Mouse (Mus musculus): Measurements from ENCODE around the gene Foxo4. TPM values are rescaled to one million over a fixed set of nuclear protein-coding genes. Genes with fewer than 3 reads are reported as not detected.
A peak's percentile ranks its signal among the peaks of the same experiment; 100 is the strongest.

The Foxo4 gene
- total RNA-seq (2021): 10 to 100 TPM; 32.3 to 36.8 TPM
- long read RNA-seq, experiment 1, partial matches to known transcripts: 5 of 5 reads
- long read RNA-seq, experiment 1, other reads (novel, unspliced or antisense): 0 of 5 reads
- long read RNA-seq, experiment 2, partial matches to known transcripts: 0 of 3 reads
- long read RNA-seq, experiment 2, other reads (novel, unspliced or antisense): 3 of 3 reads

DNA sequence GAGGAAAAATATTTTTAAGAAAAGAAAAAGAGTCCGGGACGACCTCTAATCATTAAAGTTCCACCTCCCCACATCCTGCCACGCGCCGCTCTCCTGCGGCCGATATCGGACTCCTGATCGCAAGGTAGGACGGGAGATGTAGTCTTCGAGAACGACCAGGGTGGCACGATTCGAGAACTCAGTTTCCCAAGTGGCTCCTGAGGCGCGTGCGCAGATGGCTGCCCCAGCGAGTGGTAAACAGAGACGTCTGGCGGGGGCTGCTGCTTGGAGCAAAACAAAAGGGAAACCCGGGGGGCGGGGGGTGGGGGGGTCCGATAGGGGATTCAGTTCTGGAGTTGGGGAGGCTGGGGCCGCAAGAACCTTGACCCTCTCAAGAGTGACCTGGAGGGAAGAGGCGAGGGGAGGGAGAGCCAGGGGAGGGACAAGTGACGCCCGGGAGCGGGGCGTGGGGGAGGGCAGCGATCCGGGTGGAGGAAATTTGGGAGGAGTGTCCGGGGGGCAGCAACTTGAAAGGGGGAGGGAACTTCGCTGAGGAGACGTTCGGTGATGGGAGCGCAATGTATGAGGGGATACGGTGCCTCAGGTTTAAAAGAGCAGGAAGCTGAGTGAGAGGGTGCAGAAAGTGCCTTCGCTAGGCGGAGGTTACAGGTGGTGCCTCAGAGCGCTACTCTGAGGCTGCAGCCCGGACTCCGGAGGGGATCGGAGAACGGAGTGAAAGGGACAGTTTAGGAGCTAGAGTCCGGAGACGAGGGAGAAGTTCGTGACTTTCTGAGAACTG, at the start of gene Foxo4:
Foxo4 (plus strand) TSS at position 577 of the 778 bp plus-strand sequence.
- DNase-seq (ENCODE audit: low spot score in 2 of 2): peak; percentile 44 to 66

- DNase-seq (ENCODE audit: low spot score in 2 of 2): peak; percentile 56 to 58
Observed at GRCm38 (mm10) chrX:101221834-101222795, 32.2 kb upstream of the Foxo4 start, which contains the start of gene Snx12. Gene Snx12 (minus strand): TSS chrX:101222563.

- no peak for DNase-seq (ENCODE audit: low spot score in 2 of 2)
Observed at GRCm38 (mm10) chrX:101222796-101223162, 31.5 kb upstream of the Foxo4 start.

- no peak for DNase-seq (ENCODE audit: low spot score in 2 of 2)
Observed at GRCm38 (mm10) chrX:101245011-101245410, 9.3 kb upstream of the Foxo4 start.

DNA sequence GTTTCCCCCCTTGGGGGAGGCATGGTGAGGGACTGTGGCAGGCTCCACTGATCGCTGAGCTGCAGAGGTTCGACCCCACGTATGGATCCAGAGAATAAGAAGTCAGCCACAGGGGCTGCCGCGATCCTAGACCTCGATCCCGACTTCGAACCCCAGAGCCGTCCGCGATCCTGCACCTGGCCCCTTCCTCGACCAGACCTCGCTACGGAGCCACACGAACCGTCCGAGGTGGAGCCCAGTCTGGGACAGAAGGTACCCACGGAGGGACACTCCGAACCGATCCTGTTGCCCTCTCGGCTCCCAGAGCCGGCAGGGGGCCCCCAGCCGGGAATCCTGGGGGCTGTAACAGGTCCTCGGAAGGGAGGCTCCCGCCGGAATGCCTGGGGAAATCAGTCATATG, 412 bp downstream of the Foxo4 start:
- DNase-seq (ENCODE audit: low spot score in 2 of 2): no peak

DNA sequence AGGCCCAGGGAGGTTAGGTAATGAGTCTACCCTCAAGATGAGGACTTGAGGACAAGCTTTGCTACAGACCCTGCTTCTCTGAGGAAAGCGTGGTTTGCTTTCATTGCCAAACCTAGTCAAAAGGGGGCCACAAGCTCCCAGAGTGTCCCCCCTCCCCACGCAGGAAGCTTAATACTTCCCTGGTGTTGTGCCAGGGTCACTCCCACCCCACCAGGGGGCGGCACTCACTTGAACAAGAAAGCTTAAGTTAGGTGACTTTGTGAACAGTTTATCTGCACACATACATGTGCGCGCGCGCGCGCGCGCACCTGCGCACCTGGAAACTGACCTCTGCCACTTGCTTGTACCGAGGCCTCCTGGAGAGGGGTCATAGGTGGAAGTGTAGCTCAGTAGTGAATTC, 2.3 kb downstream of the Foxo4 start:
- DNase-seq (ENCODE audit: low spot score in 2 of 2): no peak

- no peak for DNase-seq (ENCODE audit: low spot score in 2 of 2)
Observed at GRCm38 (mm10) chrX:101260441-101261325, 6.4 kb downstream of the Foxo4 start.

- no peak for DNase-seq (ENCODE audit: low spot score in 2 of 2)
Observed at GRCm38 (mm10) chrX:101263892-101264291, 9.6 kb downstream of the Foxo4 start, which contains the start of gene Gm614. Gene Gm614 (minus strand): TSS chrX:101263992.

DNA sequence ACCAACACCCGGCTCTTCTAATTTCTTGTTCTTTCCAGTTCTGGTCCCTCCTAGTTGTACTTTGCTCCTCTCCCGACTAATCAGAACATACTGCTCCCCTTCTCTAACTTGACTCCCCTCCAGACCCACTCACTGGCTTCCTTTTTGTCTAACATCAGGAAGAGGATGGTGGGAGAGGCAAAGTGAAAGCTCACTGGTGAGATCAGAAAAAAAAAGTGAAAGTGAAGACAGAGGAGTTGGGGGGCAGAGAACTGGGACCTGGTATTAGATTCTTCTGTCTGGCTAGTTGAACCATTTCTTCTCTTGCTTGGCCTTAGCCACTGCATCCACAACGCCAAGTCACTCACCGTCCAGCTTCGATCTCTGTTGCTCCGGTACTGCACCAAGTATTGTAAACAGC, 12.3 kb downstream of the Foxo4 start:
- no peak for DNase-seq (ENCODE audit: low spot score in 2 of 2)

GRCm38 (mm10) chrX:101268025-101268754, 13.9 kb downstream of the Foxo4 start, which contains the start of gene Il2rg:
Gene Il2rg (minus strand): TSS chrX:101268255.
- no peak for DNase-seq (ENCODE audit: low spot score in 2 of 2)

DNA sequence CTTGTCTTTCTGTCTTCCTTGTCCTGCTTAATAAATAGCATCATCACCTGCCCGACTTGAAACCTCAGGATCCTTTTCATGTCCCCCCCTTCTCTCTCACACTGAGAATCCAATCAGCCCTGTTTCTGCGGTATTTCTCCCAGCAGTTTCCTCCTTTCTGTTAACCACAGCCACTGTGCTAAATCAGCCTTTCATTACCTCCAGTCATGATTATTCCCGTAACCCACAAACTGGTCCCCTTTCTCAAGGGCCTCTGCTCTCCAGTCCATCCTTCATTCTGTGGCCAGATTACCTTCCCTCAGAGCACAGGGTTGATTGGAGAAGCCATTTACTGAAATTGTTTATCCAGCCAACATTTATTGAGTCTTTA, 14.4 kb downstream of the Foxo4 start, which contains the start of gene Gm20489:
Gm20489 (minus strand) TSS at position 269 of the 370 bp plus-strand sequence.
- no peak for DNase-seq (ENCODE audit: low spot score in 2 of 2)

DNA sequence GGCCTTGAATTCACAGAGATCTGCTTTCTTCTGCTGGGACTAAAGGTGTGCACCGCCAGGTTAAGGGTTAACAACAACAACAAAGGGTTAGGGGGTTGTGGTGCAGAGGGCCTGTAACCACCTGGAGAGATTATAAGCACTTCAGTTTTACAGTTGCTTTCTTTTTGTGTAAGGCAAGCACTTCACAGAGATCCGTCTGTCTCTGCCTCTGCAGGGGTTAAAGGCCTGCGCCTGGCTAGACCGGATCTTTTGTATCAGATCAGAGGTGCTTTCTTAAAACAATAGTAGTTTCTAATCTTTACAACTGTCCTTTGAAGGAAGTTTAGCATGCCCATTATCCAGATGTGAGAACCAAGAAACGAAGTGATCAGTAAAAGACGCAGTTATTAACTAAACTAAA, 19.1 kb downstream of the Foxo4 start:
- no peak for DNase-seq (ENCODE audit: low spot score in 2 of 2)

DNA sequence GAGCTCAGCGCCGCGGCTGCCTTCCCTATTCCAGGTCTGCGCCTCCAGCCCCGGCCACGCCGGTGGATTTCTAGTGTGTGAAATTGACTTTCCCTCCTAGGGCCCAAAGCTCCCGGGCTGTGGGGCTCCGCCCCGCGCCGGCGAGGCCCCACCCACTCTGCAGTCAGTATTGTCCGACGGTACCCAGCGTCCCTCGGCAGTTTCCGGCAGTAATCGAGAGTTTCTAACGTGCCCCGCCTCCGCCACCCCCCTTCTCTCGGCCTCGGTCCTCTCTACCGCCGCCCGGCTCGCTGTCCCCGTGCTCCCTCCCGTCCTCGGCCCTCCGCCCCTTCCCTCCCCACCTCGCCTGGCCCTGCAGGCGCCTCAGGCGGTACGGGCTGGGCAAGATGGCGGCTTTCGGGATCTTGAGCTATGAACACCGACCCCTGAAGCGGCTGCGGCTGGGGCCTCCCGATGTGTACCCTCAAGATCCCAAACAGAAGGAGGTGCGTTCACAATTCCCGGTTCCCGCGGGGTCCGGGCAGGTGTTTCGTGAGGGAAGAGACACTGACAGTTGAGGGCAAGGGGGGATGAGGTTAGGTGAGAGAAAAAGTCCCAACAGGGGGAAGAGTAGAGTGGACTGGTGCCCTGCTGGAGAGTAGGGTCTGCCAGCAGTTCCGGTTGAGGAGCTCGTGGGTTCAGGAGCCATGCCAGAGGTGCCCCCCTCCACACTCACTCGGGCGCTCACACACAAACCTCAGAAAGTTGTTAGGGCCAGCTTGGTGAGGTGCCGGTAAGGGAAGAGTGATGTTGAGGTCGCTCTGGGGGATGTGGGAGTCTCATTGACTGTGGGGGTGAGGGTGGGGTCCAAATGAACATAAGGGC, 19.8 kb downstream of the Foxo4 start, which contains the start of gene Med12:
Med12 (plus strand) TSS at position 156 of the 864 bp plus-strand sequence.
- peak; percentile 57 to 70 for DNase-seq (ENCODE audit: low spot score in 2 of 2)

- DNase-seq (ENCODE audit: low spot score in 2 of 2): no peak
Observed at GRCm38 (mm10) chrX:101282813-101283212, 28.5 kb downstream of the Foxo4 start.

DNA sequence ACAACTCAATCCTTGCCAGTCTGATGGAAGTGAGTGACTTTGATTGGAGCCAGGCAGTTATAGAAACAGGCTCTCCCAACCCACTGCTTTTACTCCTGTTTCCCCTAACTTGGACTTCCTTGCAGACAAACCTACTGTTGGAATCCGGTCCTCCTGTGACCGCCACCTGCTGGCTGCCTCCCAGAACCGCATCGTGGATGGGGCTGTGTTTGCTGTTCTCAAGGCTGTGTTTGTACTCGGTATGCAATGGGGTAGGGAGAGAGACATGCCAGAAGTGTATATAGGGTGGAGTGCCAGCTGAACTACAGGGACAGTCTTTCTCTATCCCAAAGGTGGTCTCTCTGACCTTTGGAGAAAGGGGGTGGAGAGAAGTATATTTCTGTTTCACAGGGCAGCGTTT, 31.2 kb downstream of the Foxo4 start:
- peak in 1 of 2 experiments; percentile 10 for DNase-seq (ENCODE audit: low spot score in 2 of 2)

GRCm38 (mm10) chrX:101285953-101286670, 31.8 kb downstream of the Foxo4 start:
- no peak for DNase-seq (ENCODE audit: low spot score in 2 of 2)

DNA sequence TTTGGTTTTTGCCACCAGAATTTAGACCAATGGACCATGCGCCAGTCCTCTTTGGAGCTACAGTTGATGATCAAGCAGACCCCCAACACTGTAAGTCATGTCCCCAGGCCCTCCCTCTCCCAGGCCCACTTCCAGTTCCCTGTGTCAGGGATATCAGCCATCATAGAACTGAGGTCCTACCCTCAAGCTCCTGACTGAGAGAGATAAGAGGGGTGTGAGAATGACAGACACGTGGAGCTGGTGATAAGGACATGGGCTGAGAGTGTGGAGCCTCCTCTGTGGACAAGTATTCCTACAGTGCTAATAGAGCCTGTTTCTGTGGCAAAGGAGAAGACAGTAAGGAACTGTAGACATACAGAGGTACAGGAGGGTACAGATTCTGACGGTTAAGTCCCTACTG, 33.2 kb downstream of the Foxo4 start:
- no peak for DNase-seq (ENCODE audit: low spot score in 2 of 2)

- no peak for DNase-seq (ENCODE audit: low spot score in 2 of 2)
Observed at GRCm38 (mm10) chrX:101288432-101288831, 34.1 kb downstream of the Foxo4 start.
